Mouse (Mus musculus) heart, postnatal 0 days (tissue): ENCODE results near the gene Acvrl1.
"Not testable (repeated sequence)": the region's sequence is repeated elsewhere in the genome, so short reads cannot be mapped to it uniquely, and the experiment has no call there.

ENCODE experiments used
- CTCF ChIP-seq: IDR thresholded peaks from 2 replicates; pipeline ENCODE4 v1.5.1; 2016; ENCODE audit warnings: antibody characterized with exemption, control low read depth, low read depth
- EP300 ChIP-seq: IDR thresholded peaks from 2 replicates; pipeline ENCODE4 v1.6.1; 2016; ENCODE audit warnings: antibody characterized with exemption, low read depth

DNA sequence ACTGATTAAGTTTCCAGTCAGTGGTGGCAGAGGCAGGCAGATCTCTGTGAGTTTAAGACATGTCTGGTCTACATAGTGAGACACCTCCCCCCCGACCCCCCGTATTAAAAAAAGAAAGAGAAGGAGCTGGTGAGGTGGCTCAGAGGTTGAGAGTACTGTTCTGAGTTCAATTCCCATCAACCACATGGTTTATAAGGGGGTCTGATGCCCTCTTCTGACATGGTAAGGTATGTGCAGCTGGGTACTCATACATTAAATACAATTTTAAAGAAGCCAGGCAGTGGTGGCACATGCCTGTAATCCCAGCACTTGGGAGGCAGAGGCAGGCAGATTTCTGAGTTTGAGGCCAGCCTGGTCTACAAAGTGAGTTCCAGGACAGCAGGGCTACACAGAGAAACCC, 14.5 kb upstream of the Acvrl1 start:
- not testable (repeated sequence) for TF ChIP-seq CTCF, EP300
